Comparison of ENCODE assay signal across 16 mouse cellular contexts in the genomic region with DNA sequence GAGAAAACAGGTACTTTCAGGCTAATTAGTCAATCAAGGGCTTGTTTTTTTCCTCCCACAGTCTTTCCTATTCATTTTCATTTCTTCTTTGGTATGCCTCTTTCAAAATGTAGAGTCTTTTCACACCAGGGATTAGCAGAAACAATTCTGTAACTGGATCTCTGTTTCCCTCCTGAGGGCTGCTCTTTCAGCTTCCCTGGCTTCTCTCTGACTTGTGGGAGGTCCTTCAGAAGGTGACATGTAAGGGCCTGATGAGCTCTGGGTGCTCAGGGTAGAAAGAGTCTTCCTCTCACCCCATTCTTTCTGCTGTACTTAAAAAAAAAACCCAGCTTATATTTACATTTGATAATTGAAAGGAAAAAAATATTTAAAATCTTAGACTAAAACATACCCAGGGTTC.
"Had no signal": no experiment of that assay in that cellular context is flagged by ENCODE, and none has a peak within 500 bp of the region (broad histone marks: within the 10 kb centered on the region; RNA-seq: fewer than 3 reads in every experiment).

No protein-coding gene starts in this region.

- H3K36me3 ChIP-seq: liver, embryonic 13.5 days; liver, embryonic 15.5 days; midbrain, embryonic 13.5 days; midbrain, embryonic 15.5 days; neural tube, embryonic 12.5 days; stomach, embryonic 15.5 days had no signal

- H3K27me3 ChIP-seq: liver, embryonic 13.5 days; liver, embryonic 15.5 days; megakaryocyte, embryonic 14.5 days; midbrain, embryonic 13.5 days; midbrain, embryonic 15.5 days; neural tube, embryonic 12.5 days; stomach, embryonic 15.5 days had no signal

- H3K9ac ChIP-seq: liver, embryonic 13.5 days; liver, embryonic 15.5 days; liver, postnatal 0 days; lung, embryonic 14.5 days; midbrain, embryonic 13.5 days; midbrain, embryonic 15.5 days; neural tube, embryonic 12.5 days; stomach, embryonic 15.5 days had no signal

- DNase-seq: liver, embryonic 13.5 days; liver, postnatal 0 days; right cerebral cortex, postnatal 14 days; thymus, adult 2 months; thymus, postnatal 25 days; thymus, postnatal 4 days had no signal

- H3K9me3 ChIP-seq: liver, embryonic 13.5 days; liver, embryonic 15.5 days; megakaryocyte, embryonic 14.5 days; midbrain, embryonic 13.5 days; midbrain, embryonic 15.5 days; neural tube, embryonic 12.5 days; stomach, embryonic 15.5 days had no signal

- H3K27ac ChIP-seq: liver, embryonic 13.5 days; liver, embryonic 15.5 days; macrophage; midbrain, embryonic 13.5 days; midbrain, embryonic 15.5 days; neural tube, embryonic 12.5 days; stomach, embryonic 15.5 days; stomach, postnatal 0 days had no signal

- H3K4me2 ChIP-seq: liver, embryonic 13.5 days; liver, embryonic 15.5 days; lung, embryonic 14.5 days; midbrain, embryonic 11.5 days; midbrain, embryonic 13.5 days; midbrain, embryonic 15.5 days; neural tube, embryonic 12.5 days; stomach, embryonic 15.5 days had no signal

- ATAC-seq: liver, postnatal 0 days; midbrain, embryonic 13.5 days; midbrain, embryonic 15.5 days had no signal

- H3K4me1 ChIP-seq: liver, embryonic 13.5 days; liver, embryonic 15.5 days; megakaryocyte, embryonic 14.5 days; midbrain, embryonic 13.5 days; neural tube, embryonic 12.5 days had no signal

- H3K4me3 ChIP-seq: liver, embryonic 13.5 days; liver, embryonic 15.5 days; megakaryocyte, embryonic 14.5 days; midbrain, embryonic 13.5 days; midbrain, embryonic 15.5 days; neural tube, embryonic 12.5 days; stomach, embryonic 15.5 days had no signal
